16 mouse cellular contexts compared by ENCODE assay signal in genomic region chr1:59160871-59161270, GRCm38 (mm10).
"Had no signal": no experiment of that assay in that cellular context is flagged by ENCODE, and none has a peak within 500 bp of the region (broad histone marks: within the 10 kb centered on the region; RNA-seq: fewer than 3 reads in every experiment).

No protein-coding gene starts in this region.

- H3K27ac ChIP-seq: limb, embryonic 12.5 days; liver, embryonic 15.5 days; midbrain, embryonic 13.5 days; neural tube, embryonic 15.5 days; stomach, postnatal 0 days had no signal

- H3K4me3 ChIP-seq: limb, embryonic 12.5 days; liver, embryonic 15.5 days; midbrain, embryonic 13.5 days; myocyte; neural tube, embryonic 15.5 days had no signal

- DNase-seq: layer of hippocampus, adult 9-11 months; lung, adult 2 months; lung, postnatal 36 days; right cerebral cortex, adult 18-20 months; right cerebral cortex, postnatal 25 days; thymus, postnatal 25 days had no signal

- H3K9me3 ChIP-seq: limb, embryonic 12.5 days; liver, embryonic 15.5 days; midbrain, embryonic 13.5 days; neural tube, embryonic 15.5 days had no signal

- H3K4me2 ChIP-seq: limb, embryonic 12.5 days; liver, embryonic 11.5 days; liver, embryonic 15.5 days; midbrain, embryonic 13.5 days; neural tube, embryonic 15.5 days had no signal

- H3K27me3 ChIP-seq: limb, embryonic 12.5 days; liver, embryonic 15.5 days; midbrain, embryonic 13.5 days; neural tube, embryonic 15.5 days had no signal

- H3K4me1 ChIP-seq: limb, embryonic 12.5 days; liver, embryonic 15.5 days; neural tube, embryonic 15.5 days had no signal

- ATAC-seq: inflammation-experienced regulatory T-cells, adult 6 months; intestine, postnatal 0 days; lung, postnatal 0 days; midbrain, embryonic 13.5 days had no signal

- H3K9ac ChIP-seq: limb, embryonic 12.5 days; liver, embryonic 15.5 days; midbrain, embryonic 13.5 days; neural tube, embryonic 15.5 days had no signal
